Mouse (Mus musculus): ENCODE results near the gene Rps11.
"Not testable (repeated sequence)": the region's sequence is repeated elsewhere in the genome, so short reads cannot be mapped to it uniquely, and the experiment has no call there.

The Rps11 gene

DNA sequence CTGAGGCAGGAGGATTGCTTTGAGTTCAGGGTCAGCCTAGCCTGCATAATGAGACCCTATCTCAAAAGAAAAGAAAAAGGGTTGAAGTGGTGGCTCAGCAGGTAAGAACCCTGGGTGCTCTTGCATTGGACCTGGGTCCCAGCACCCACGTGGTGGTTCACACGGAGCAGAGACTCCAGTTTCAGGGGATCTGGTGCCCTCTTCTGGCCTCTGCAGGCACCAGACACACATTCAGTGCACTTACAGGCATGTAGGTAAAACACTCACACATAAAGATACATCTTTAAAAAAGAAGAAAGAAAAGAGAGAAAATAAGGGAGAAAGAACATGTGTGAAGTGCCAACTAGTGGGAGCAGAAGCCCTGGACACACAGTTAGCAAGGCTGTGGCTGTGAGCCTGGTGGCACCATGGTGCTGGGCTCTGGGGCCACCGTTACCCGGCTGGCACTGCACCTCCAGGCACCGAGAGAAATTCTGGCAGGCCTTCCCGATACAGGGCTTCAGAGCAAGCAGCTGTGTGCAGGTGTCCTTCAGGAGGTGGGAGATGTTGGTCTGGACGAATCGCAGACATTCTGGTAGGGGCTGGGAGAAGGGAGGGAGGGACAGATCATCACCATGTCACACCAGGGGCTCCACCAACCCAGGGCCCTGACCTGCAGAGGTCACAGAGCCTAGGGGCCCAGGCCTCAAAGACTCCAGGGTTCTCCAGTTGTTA, 9.4 kb upstream of the Rps11 start:
- DNase-seq (ENCODE audit: low spot score in 2 of 2) = no peak

DNA sequence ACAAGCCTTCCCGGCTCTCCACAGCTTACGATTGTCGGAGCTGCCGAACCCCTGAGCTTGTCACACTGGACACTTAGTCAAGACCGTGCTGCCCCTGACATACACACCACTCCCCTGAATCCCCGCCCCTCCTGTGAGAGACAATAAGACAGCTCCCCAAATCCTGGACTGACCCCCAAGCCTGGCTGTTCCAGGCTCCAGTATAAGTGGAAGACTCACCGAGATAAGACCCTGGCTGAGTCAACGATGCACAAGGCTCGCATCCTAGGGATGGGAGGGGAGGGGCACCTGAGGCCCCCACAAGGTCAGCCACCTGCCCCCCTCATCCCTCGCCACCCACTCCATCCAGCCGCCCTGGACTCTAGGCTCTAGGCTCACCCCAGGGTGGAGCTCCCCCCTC, 7.6 kb upstream of the Rps11 start:
- DNase-seq (ENCODE audit: low spot score in 2 of 2) = no peak

- DNase-seq (ENCODE audit: low spot score in 2 of 2) = no peak
These were observed 5.7 kb upstream of the Rps11 start for GRCm38 (mm10) chr7:45129776-45130512.

DNA sequence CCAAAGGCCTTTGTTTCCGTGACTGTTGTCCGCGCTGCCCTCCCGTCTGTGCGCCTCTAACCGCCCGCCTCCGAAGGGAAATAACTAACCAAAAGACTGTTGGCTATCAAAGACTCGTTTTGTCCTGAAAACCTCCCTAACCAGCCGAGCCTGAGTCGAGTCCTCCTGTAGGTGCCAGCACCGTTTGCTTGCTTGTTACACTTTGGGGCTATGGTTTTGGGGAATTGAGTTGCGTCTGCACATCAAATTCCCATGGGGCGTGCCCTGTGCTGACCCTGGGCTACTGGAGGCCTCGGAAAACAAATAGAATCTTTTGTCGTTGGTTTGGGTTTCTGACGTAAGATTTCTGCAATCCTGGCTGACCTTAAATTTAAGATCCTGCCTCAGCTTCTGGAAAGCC, 5.1 kb upstream of the Rps11 start:
- DNase-seq (ENCODE audit: low spot score in 2 of 2) = no peak

- DNase-seq (ENCODE audit: low spot score in 2 of 2) = peak; percentile 97 to 99
These were observed 4.5 kb upstream of the Rps11 start, which contains the start of gene Rpl13a for GRCm38 (mm10) chr7:45128624-45129246. Gene Rpl13a (minus strand): TSS chr7:45128761.

- no peak for DNase-seq (ENCODE audit: low spot score in 2 of 2)
These were observed 3.5 kb upstream of the Rps11 start for GRCm38 (mm10) chr7:45127700-45128224.

GRCm38 (mm10) chr7:45126844-45127699, 2.8 kb upstream of the Rps11 start:
- no peak for DNase-seq (ENCODE audit: low spot score in 2 of 2)

DNA sequence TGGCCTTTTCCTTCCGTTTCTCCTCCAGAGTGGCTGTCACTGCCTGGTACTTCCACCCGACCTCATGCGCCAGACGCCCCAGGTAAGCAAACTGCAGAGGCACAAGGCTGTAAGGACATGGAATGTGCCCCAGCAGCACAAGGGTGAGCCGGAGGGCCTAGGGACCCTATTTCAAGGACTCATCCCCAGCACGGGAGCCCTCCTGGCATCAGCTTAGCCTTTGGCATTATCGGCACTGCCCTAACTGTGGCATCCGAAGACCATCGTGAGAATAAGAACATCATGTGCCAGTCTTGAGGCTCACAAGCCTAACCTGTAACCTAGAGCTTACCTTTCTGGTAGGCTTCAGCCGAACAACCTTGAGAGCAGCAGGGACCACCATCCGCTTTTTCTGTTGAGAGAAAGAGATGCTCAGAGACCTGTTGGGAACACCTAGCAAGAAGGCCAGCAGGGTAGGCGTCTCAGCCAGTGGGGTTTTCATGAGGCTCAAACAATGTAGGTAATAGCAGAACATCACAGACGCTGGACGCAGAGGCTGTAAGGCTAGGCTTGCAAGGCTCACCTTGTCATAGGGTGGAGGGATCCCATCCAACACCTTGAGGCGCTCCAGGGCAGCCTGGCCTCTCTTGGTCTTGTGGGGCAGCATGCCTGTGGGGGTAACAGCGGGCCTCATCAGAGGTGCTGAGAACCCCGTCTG, 2.1 kb upstream of the Rps11 start:
- no peak for DNase-seq (ENCODE audit: low spot score in 2 of 2)

GRCm38 (mm10) chr7:45125649-45126048, 1.4 kb upstream of the Rps11 start:
- DNase-seq (ENCODE audit: low spot score in 2 of 2) = not testable (repeated sequence)

DNA sequence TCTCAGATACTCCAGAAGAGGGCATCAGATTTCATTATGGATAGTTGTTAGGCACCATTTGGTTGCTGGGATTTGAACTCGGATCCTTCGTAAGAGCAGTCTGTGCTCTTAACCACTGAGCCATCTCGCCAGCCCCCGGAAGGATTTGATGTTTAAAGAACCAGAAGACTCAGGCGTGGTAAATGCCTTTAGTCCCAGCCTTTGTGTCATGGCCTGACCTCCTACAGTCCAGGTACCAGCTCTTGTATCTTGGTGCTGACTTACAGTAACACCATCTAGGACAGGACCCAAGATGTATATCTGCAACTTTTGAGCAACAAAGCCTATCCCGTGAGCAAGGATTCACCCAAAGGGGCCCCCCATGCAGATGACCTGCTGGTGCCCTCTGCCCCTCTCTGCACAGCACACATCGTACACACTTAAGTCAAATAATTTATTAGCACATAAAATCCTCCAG, 933 bp upstream of the Rps11 start:
- no peak for DNase-seq (ENCODE audit: low spot score in 2 of 2)

DNA sequence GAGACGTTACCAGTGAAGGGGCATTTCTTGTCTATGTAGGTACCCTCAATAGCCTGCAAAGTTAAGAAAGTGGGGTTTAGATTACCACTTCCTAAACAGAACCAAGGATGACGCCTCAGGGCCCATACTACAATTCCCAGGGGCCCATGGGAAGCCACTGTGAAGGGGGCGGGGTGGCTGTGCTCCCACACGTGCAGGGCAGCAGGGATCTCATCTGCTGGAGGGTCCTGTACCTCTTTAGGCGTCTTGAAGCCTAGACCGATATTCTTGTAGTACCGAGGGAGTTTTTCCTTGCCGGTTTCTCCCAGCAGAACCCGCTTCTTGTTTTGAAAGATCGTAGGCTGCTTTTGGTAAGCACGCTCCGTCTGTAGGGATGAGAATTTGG, 1.1 kb downstream of the Rps11 start:
- no peak for DNase-seq (ENCODE audit: low spot score in 2 of 2)

- DNase-seq (ENCODE audit: low spot score in 2 of 2) = no peak
These were observed 1.6 kb downstream of the Rps11 start for GRCm38 (mm10) chr7:45122561-45123185.

GRCm38 (mm10) chr7:45121966-45122365, 2.3 kb downstream of the Rps11 start:
- DNase-seq (ENCODE audit: low spot score in 2 of 2) = no peak

GRCm38 (mm10) chr7:45121404-45121803, 2.8 kb downstream of the Rps11 start:
- DNase-seq (ENCODE audit: low spot score in 2 of 2) = no peak

DNA sequence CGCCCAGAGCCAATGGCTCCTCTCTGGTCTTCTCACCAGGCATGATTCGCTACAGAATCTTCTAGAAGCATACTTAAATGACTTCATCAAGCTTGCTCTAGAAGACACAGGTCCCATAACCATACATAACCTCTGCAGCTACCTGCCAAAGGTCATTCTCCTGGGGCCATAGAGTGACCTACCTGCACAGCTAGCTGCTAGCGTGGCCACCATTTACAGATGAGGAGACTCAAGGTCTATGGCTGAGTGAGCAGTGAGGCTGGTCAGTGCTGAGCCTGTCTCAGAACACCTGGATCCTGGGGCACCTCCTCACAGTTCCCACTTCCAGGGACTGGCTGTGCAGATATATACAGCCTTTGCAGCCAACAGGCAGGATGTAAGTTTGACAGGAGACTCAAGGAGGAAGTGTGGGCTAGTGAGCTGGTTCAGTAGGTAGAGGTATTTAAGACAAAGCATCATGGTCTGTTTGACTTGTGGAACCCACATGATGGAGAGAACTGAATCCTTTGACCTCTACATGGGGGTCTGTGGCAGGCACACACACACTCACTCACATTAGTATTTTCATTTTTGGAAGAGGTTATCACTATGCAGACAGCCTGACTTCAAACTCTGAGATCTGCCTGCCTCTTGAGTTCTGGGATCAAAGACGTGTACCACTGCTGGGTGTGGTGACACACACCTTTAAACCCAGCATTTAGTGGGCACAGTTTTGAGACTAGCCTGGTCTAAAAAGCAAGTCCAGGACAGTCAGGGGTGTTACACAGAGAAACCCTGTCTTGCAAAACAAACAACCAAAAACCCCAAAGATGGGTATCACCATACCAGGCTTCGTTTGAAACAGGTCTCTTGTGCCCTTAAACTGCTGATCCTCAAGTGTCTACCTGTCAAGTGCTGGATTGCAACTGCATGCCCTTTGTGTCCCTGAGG, 4.2 kb downstream of the Rps11 start:
- no peak for DNase-seq (ENCODE audit: low spot score in 2 of 2)

GRCm38 (mm10) chr7:45118336-45118735, 5.9 kb downstream of the Rps11 start:
- no peak for DNase-seq (ENCODE audit: low spot score in 2 of 2)

DNA sequence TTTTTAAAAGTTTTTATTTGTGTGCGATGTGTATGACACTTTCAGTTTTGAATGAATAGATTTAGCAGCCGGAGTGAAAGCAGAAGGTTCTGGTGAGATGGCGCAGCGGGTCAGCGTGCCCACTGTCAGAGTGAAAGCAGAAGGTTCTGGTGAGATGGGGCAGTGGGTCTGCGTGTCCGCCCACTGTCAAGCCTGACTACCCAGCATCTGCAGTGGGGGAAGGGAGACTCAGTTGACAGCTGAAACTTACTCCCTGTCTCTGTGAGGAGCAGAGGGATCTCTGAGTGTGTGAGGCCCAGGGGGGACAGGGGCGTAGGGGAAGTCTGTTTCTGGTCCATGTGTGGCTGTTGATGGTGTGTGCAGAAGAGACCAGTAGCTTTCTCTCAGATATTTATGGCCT, 6.7 kb downstream of the Rps11 start:
- no peak for DNase-seq (ENCODE audit: low spot score in 2 of 2)

DNA sequence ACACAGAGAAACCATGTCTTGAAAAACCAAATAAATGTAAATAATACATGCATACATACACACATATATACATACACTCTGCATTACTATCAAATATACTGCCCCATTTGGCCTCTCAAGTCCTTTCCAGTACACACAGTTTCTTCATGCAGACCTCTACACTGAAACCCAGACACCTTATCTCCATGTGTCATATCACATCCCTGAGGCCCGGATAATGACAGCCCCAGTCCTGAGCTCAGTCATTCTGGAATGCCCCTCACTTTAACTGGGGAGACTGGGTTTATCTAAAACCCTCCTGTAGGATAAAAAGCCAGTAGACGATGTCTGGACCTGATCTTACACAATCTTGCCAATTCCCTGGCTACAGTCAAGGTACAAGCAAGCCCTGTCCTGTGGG, 10.8 kb downstream of the Rps11 start:
- DNase-seq (ENCODE audit: low spot score in 2 of 2) = no peak

DNA sequence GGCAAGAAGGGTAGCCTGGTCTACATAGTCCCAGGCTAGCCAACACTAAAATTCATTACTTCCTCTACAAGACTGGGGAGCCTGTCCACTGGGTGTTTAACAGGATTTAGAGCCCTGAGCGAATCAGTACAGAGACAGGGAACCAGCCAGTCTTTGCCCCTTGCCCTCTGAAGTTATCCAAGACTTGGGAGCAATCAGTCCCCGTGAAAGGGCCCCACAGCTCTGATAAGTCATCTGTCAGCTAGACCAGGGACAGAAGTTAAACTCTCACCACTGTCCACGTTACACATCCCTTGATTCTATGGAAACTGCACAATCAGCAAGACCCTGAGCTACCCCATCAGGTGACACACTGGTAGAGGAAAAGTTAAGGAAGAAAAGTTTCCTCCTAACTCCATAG, 11.7 kb downstream of the Rps11 start:
- DNase-seq (ENCODE audit: low spot score in 2 of 2) = no peak

Measured in urinary bladder, postnatal 4 days (tissue).